Mouse (Mus musculus) G1E (cell line): Measurements from ENCODE around the gene Selenot. TPM values are rescaled to one million over a fixed set of nuclear protein-coding genes. Genes with fewer than 3 reads are reported as not detected.
"Not testable (repeated sequence)": the region's sequence is repeated elsewhere in the genome, so short reads cannot be mapped to it uniquely, and the experiment has no call there.

Source experiments
- ATAC-seq: 2 replicates; pipeline ENCODE4 v1.8.0; 2016; ENCODE audit warnings: mild to moderate bottlenecking; ENCODE audit not compliant: insufficient number of reproducible peaks, poor library complexity, low FRiP score, severe bottlenecking; ENCODE audit errors: extremely low read depth
- DNase-seq: peaks from one replicate; pipeline ENCODE4 v3.0.0; 2012; ENCODE audit warnings: low spot score
- H3K27me3 ChIP-seq: 2 replicates; pipeline ENCODE4 v1.6.1; 2012; ENCODE audit warnings: mild to moderate bottlenecking, low read length, inconsistent platforms; ENCODE audit not compliant: insufficient read depth
- H3K36me3 ChIP-seq: replicated peaks from 2 replicates; pipeline ENCODE3; 2012; ENCODE audit warnings: mild to moderate bottlenecking, inconsistent platforms
- H3K4me1 ChIP-seq: 2 replicates; pipeline ENCODE4 v1.6.1; 2012; ENCODE audit warnings: low read depth, low read length, inconsistent platforms, mixed read lengths; ENCODE audit not compliant: insufficient read depth
- H3K4me3 ChIP-seq: 2 replicates; pipeline ENCODE4 v1.5.1; 2012; ENCODE audit warnings: low read depth, mild to moderate bottlenecking, inconsistent platforms, low read length, moderate library complexity, mixed read lengths
- H3K9me3 ChIP-seq: replicated peaks from 2 replicates; pipeline ENCODE4 v1.6.1; 2012; ENCODE audit warnings: inconsistent platforms
- CTCF ChIP-seq: IDR thresholded peaks from 2 replicates; pipeline ENCODE4 v1.5.1; 2012; ENCODE audit warnings: low read depth, low read length, inconsistent platforms, mixed read lengths
- GATA1 ChIP-seq: IDR thresholded peaks from 2 replicates; pipeline ENCODE4 v1.6.1; 2012; ENCODE audit warnings: borderline replicate concordance, low read length, inconsistent platforms, mixed read lengths
- GATA2 ChIP-seq: IDR thresholded peaks from 2 replicates; pipeline ENCODE4 v1.6.1; 2012; ENCODE audit warnings: low read depth, low read length, inconsistent platforms, borderline replicate concordance
- POLR2AphosphoS5 ChIP-seq: IDR thresholded peaks from 2 replicates; pipeline ENCODE4 v1.6.1; 2012; ENCODE audit warnings: low read depth, low read length, inconsistent platforms; ENCODE audit not compliant: insufficient replicate concordance
- TAL1 ChIP-seq: conservative IDR thresholded peaks from 2 replicates; pipeline ENCODE4 v1.6.1; 2012; ENCODE audit warnings: low read depth, low read length, inconsistent platforms, mixed read lengths
- polyA plus RNA-seq: library from polyadenylated mRNA; stranded (reverse); fragments of >175 nt; gene quantifications from 2 replicates; pipeline ENCODE4 v1.2.3, GENCODE M21; 2012
- total RNA-seq, 2 experiments: library from RNA; stranded (forward) in 1 of 2; stranded (reverse) in 1 of 2; fragments of 200-1000 nt in 1 of 2; fragments of >200 nt in 1 of 2; fragmentation: Nextera tagmentation in 1 of 2; gene quantifications; 2 replicates each; pipeline ENCODE4 v1.2.3; 2014 to 2017

The Selenot gene
- total and polyA plus RNA-seq, 3 experiments = 31.1 to 201 (median 124) TPM

DNA sequence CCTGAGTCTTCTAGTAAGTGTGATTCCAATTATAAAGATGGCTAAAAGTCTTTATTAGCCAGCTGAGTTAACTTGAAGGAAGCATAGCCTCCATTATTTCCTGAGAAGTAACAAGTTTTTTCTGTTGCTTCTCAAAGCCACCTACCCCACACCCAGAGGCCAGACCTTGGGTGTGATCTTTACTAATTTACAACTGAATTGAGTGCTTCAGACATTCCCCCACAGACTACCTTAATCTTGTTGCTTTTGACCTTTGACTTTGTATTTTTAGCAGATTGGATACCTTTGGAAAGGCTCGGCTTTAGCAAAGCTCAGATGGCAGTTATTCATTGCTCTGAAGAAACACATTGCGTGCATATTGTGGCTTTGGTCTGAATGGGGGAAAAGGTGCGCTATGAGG, 5.6 kb upstream of the Selenot start:
- no peaks in the 10 kb centered on the region for H3K27me3 ChIP-seq
- no peak for ATAC-seq
- H3K36me3 ChIP-seq = no peaks in the 10 kb centered on the region
- DNase-seq = no peak
- H3K4me3 ChIP-seq = no peak overlapping the region
- TF ChIP-seq TAL1 (no peak), GATA2 (no peak), CTCF (no peak), GATA1 (no peak), POLR2AphosphoS5 (no peak)
- H3K4me1 ChIP-seq = peaks cover 1% of the 10 kb centered on the region
- no peaks in the 10 kb centered on the region for H3K9me3 ChIP-seq

DNA sequence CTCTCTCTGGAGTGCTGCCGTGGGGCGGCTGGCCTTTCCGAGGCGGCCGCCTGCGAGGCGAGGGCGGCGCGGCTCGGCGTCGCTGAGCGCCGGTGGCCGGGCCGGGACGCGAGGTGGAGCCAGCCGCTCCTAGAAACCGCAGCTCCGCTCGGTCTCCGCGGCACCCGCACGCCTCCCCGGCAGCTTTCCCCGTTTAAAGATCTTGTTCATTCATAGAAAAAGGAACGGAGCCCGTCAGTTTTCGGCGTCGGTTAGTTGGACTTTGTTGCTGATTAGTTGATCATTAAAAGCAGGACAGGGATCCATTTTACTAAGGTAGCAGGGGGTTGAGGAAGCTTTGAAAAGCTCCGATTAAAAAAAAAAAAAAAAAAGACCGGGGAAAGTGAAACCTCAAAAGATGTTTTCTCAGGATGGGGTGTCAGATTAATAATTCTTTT, 649 bp downstream of the Selenot start:
- peak; percentile 20 for DNase-seq

DNA sequence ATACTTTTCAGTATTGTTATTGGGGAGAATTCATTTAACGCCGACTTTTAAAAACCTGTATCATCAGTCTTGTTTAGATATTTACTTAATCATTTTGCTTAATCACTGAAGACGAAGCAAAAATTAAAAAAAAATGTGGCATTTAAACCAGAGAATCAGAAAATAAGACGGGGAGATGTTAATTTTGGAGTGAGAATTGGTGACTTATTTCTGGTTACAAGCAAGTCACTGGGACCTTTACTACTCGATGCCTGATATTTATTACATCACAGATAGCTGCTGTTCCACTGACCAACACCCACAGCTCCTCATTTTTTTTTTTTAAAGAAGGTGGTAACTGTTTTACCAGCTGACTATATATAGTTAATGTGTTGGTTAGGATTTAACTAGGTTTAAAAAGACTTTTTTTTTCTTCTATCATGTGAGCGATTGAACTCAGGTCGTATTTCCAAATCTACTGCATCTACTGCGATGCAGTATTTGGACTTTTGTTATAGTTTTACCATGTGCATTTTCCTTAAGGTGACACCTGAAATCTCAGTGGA, 1.1 kb downstream of the Selenot start:
- H3K9me3 ChIP-seq = no peaks in the 10 kb centered on the region
- peaks cover 28% of the 10 kb centered on the region for H3K36me3 ChIP-seq
- ATAC-seq (no peak), DNase-seq (peak; percentile 21)
- TF ChIP-seq GATA1 = no peak
- no peak for TF ChIP-seq GATA2
- no peak for TF ChIP-seq POLR2AphosphoS5
- TF ChIP-seq TAL1 = no peak
- TF ChIP-seq CTCF = no peak
- H3K4me3 ChIP-seq = peak overlapping the region; percentile 80
- no peaks in the 10 kb centered on the region for H3K27me3 ChIP-seq
- H3K4me1 ChIP-seq = peaks cover 21% of the 10 kb centered on the region

More for the DNA sequence above, 649 bp downstream of the Selenot start:
- TF ChIP-seq CTCF (no peak), POLR2AphosphoS5 (no peak), GATA2 (no peak), GATA1 (no peak), TAL1 (no peak)
- no peaks in the 10 kb centered on the region for H3K9me3 ChIP-seq
- peaks cover 23% of the 10 kb centered on the region for H3K36me3 ChIP-seq
- peak overlapping the region; percentile 80 for H3K4me3 ChIP-seq
- no peaks in the 10 kb centered on the region for H3K27me3 ChIP-seq
- peaks cover 16% of the 10 kb centered on the region for H3K4me1 ChIP-seq
- ATAC-seq = peak; percentile 12; the same call in 1 of the 2 replicates

DNA sequence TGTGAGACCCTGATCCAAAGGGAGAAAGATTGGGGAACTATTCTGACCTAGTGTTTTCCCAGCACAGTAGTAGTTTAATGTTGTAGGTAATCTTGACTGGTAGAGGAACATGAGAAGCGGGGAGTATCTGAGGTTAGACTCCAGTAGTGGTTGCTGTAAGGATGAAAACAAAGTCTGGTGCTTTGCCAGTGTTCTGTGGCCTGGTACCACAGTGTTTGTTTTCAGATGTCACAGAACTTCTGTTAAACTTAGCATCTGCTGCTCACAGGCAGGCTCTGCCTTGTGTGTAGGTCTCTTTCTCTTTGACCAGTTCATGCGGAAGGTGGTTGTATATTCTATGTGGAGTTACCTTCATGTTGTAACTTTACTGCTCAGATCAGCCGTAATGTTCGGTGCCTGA, 5.1 kb downstream of the Selenot start:
- H3K4me3 ChIP-seq = no peak overlapping the region
- H3K4me1 ChIP-seq = peaks cover 24% of the 10 kb centered on the region
- ATAC-seq (no peak), DNase-seq (no peak)
- TF ChIP-seq GATA2 = no peak
- TF ChIP-seq GATA1 = no peak
- TF ChIP-seq TAL1 = no peak
- no peak for TF ChIP-seq POLR2AphosphoS5
- TF ChIP-seq CTCF = no peak
- H3K9me3 ChIP-seq = no peaks in the 10 kb centered on the region
- no peaks in the 10 kb centered on the region for H3K27me3 ChIP-seq
- peaks cover 49% of the 10 kb centered on the region for H3K36me3 ChIP-seq

DNA sequence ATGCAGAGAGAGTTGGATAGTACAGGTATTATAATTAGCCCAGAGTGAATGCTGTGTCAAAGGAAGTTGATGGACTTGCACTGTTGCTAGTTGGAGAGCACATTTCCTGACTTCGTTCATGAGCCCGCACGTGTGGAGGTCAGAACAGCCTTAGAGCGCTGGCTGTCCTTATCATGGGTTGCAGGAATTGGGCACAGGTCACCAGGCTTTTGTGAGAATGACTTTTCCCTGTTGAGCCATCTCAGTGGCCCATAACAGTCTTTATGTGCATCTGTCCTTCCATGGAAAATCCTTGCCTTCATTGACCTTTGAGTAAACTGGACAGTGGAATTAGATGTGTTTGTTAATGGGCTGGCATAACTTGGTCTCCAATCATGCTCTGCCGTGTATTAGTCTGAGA, 5.9 kb downstream of the Selenot start:
- Histone ChIP-seq H3K36me3 (peaks cover 54% of the 10 kb centered on the region), H3K4me3 (no peak overlapping the region), H3K4me1 (peaks cover 24% of the 10 kb centered on the region), H3K27me3 (no peaks in the 10 kb centered on the region), H3K9me3 (no peaks in the 10 kb centered on the region)
- DNase-seq (no peak), ATAC-seq (no peak)
- no peak for TF ChIP-seq TAL1
- TF ChIP-seq GATA1 = no peak
- TF ChIP-seq POLR2AphosphoS5 = no peak

DNA sequence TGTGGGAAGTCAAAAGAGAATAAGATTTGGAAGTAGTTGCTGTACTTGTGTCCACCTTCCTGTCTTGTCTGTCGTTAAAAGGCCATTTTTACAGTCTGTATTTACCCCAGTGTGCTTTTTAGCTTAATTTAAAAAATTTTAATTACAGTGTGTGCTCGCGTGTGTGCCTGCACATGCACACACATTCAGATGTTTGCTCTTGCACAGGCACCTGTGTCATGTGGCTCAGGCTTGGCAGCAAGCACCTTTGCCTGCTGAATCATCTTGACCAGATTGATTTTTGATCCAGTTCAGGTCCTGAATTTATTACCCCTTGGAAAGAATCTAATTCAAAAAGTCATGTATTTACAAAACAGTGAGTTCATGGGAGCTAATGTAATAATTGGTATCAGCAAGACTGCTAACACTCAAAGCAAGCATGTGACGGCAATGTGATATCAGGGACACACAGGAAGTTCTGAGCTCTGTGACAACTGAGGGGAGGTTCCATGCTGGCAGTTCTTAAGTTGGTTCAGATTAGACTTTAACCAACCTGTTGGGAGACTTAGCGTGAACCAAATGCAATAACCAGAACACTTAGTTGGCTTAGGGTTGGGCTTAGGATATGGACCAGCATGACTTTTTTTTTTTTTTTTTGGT, 6.5 kb downstream of the Selenot start:
- no peak overlapping the region for H3K4me3 ChIP-seq
- ATAC-seq (peak; percentile 61; the same call in 1 of the 2 replicates), DNase-seq (peak; percentile 5)
- H3K36me3 ChIP-seq = peaks cover 60% of the 10 kb centered on the region
- H3K9me3 ChIP-seq = no peaks in the 10 kb centered on the region
- H3K27me3 ChIP-seq = no peaks in the 10 kb centered on the region
- TF ChIP-seq POLR2AphosphoS5 (no peak), CTCF (no peak), TAL1 (no peak), GATA1 (no peak), GATA2 (no peak)
- H3K4me1 ChIP-seq = peaks cover 24% of the 10 kb centered on the region

DNA sequence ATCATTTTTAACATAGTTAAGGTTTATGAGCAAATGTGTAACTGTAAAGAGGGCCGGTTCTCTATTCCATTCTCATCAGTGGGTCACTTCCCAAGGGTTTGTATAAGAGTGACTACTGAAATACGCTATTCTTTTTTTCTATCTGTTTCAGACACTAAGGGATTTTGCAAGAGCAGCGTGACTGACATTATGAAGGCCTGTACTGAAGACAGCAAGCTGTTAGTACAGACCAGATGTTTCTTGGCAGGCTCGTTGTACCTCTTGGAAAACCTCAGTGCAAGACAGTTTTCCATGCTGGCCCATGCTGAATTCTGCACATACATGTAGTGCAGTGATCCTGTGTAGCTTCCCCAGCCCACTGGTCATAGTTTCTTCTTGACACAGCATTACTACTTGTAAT, 14.1 kb downstream of the Selenot start:
- H3K4me1 ChIP-seq, H3K27me3 ChIP-seq, H3K9me3 ChIP-seq, H3K4me3 ChIP-seq, DNase-seq, ATAC-seq: not testable (repeated sequence)
- H3K36me3 ChIP-seq = peaks cover 59% of the 10 kb centered on the region

DNA sequence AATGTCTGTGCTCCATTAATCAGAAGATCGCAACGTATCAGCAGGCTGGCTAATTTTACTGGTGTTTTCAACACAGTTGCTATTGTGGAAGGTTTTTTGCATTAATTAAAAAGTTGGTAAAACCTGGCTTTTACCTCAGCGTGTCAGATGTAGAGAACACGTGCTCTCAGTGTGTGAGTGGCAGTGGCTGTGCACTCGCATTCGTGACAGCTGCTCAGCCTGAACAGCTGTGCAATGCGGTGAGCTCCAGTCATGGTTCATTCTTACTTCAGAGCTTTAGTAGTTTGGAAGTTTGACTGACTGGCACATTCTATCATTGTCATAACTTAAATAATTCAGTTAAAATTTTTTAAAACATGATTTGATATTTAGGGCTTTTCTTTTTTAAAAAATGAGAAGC, 16.2 kb downstream of the Selenot start:
- H3K4me3 ChIP-seq, H3K4me1 ChIP-seq, H3K27me3 ChIP-seq, H3K9me3 ChIP-seq, DNase-seq, ATAC-seq: not testable (repeated sequence)
- peaks cover 49% of the 10 kb centered on the region for H3K36me3 ChIP-seq
